In genomic region chr8:125509776-125510175, GRCm38 (mm10) we compare ENCODE assay signal across 10 mouse cellular contexts. TPM values are rescaled to one million over a fixed set of nuclear protein-coding genes. Genes with fewer than 3 reads are reported as not detected.
DNase-seq lines count a peak whose midpoint lies in the region; ATAC-seq and TF ChIP-seq lines count a peak whose summit lies in the region.
"Had no signal": no experiment of that assay in that cellular context is flagged by ENCODE, and none has a peak within 500 bp of the region (broad histone marks: within the 10 kb centered on the region; RNA-seq: fewer than 3 reads in every experiment).

No protein-coding gene starts in this region.

- no peak for TF ChIP-seq POLR2A in lung, adult 2 months (IDR thresholded peaks at IDR 0.05; ENCODE audit: borderline replicate concordance, extremely low read depth, low read depth, low read length)

- H3K4me2 ChIP-seq in forebrain, embryonic 15.5 days (replicated peaks) = no peak overlapping the region
- no peak overlapping the region for H3K4me2 ChIP-seq in midbrain, postnatal 0 days (ENCODE audit: low read depth, low read length, poor library complexity, severe bottlenecking)

- H3K4me3 ChIP-seq in lung, adult 2 months (replicated peaks; ENCODE audit: extremely low read depth, low read depth, low read length) = no peak overlapping the region
- no peak overlapping the region for H3K4me3 ChIP-seq in forebrain, embryonic 15.5 days
- H3K4me3 ChIP-seq in midbrain, postnatal 0 days (ENCODE audit: low read depth, low read length) = no peak overlapping the region
- H3K4me3 ChIP-seq: myocyte had no signal

- 0 out of 2 replicates have a peak overlapping the region, but pooled peaks have one; percentile 19 for H3K27ac ChIP-seq in forebrain, embryonic 15.5 days (replicated peaks)
- H3K27ac ChIP-seq in midbrain, postnatal 0 days (ENCODE audit: low read depth, low read length) = no peak overlapping the region

- H3K4me1 ChIP-seq in lung, adult 2 months (ENCODE audit: control insufficient read depth, insufficient read depth, low read length) = peaks cover 23% of the 10 kb centered on the region
- H3K4me1 ChIP-seq in forebrain, embryonic 15.5 days = peaks cover 57% of the 10 kb centered on the region
- H3K4me1 ChIP-seq in midbrain, postnatal 0 days (ENCODE audit: insufficient read depth, low read length) = peaks cover 22% of the 10 kb centered on the region

- WGBS in lung, adult 2 months = 56% methylated on average over 4 of the region's 4 CpGs
- 13% methylated on average over 4 of the region's 4 CpGs for WGBS in forebrain, embryonic 15.5 days
- 16% methylated on average over 4 of the region's 4 CpGs for WGBS in midbrain, postnatal 0 days

- no peaks in the 10 kb centered on the region for H3K36me3 ChIP-seq in forebrain, embryonic 15.5 days
- H3K36me3 ChIP-seq in midbrain, postnatal 0 days (ENCODE audit: insufficient read depth, low read length) = no peaks in the 10 kb centered on the region

- peak; percentile 26 for DNase-seq in embryo, embryonic 11.5 days (ENCODE audit: low read depth, low spot score)
- no peak for DNase-seq in embryo, embryonic 10 days (ENCODE audit: low spot score)
- DNase-seq in lung, postnatal 36 days = peak; percentile 15
- DNase-seq in lung, adult 2 months = no peak
- DNase-seq in midbrain, postnatal 0 days (ENCODE audit: low spot score) = peak; percentile 47
- DNase-seq in thymus, postnatal 25 days = no peak
- no peak for DNase-seq in layer of hippocampus, postnatal 25 days (ENCODE audit: extremely low spot score in 1 of 2, low spot score in 1 of 2)
- DNase-seq: B cell, adult 2 months had no signal

- no peak overlapping the region for H3K9ac ChIP-seq in forebrain, embryonic 15.5 days (replicated peaks)
- H3K9ac ChIP-seq in midbrain, postnatal 0 days (replicated peaks; ENCODE audit: low read length, poor library complexity, severe bottlenecking) = no peak overlapping the region

- H3K9me3 ChIP-seq in forebrain, embryonic 15.5 days = no peaks in the 10 kb centered on the region
- H3K9me3 ChIP-seq in midbrain, postnatal 0 days (ENCODE audit: low read length) = no peaks in the 10 kb centered on the region

- TF ChIP-seq CTCF in lung, adult 2 months (IDR thresholded peaks at IDR 0.05; ENCODE audit: insufficient read depth, low read length) = no peak
- no peak for TF ChIP-seq CTCF in midbrain, postnatal 0 days (IDR thresholded peaks at IDR 0.05)

- H3K27me3 ChIP-seq in forebrain, embryonic 15.5 days = no peaks in the 10 kb centered on the region
- H3K27me3 ChIP-seq in midbrain, postnatal 0 days (ENCODE audit: insufficient read depth, low read length) = no peaks in the 10 kb centered on the region

- ATAC-seq in forebrain, embryonic 15.5 days (replicated peaks) = peak; percentile 44; the same call in 1 of the 2 replicates
- ATAC-seq in midbrain, postnatal 0 days (ENCODE audit: low FRiP score) = no peak

RNA-seq across cellular contexts. Expression of gene Sipa1l2, which starts 59.8 kb away (rescaled TPM):
- polyA plus RNA-seq in lung, adult 2 months (2012; rRNA removed) = 36.3 and 38.6 TPM in 2 replicates
- 32.0 and 37.1 TPM in 2 replicates for polyA plus RNA-seq in forebrain, embryonic 15.5 days (2015; fragmentation: Nextera tagmentation; extraction: Ambion mirVana)
- 52.6 and 53.7 TPM in 2 replicates for total RNA-seq in midbrain, postnatal 0 days (2014; rRNA removed)
- 8.8 and 10.1 TPM in 2 replicates for polyA plus RNA-seq in midbrain, postnatal 0 days (2015; fragmentation: Nextera tagmentation; extraction: Ambion mirVana)
- total RNA-seq in layer of hippocampus, postnatal 25 days (2021) = 10 to 100 TPM; 62.1 to 62.7 TPM

Comparison
In these comparisons a context has a peak if more than half of its experiments do, and no peak if none do; other contexts are left out.
1. DNase-seq: peak in embryo, embryonic 11.5 days (single experiment), lung, postnatal 36 days (single experiment) and midbrain, postnatal 0 days (single experiment); none in embryo, embryonic 10 days (single experiment), lung, adult 2 months (single experiment), thymus, postnatal 25 days (single experiment) and layer of hippocampus, postnatal 25 days (0 of 2).